Mouse (Mus musculus) limb, embryonic 11.5 days (tissue): ENCODE data around the gene Olfr826. TPM values are rescaled to one million over a fixed set of nuclear protein-coding genes. Genes with fewer than 3 reads are reported as not detected.

Source experiments
- ATAC-seq: fragments of 200-750 bp; cut with Nextera tagmentation; 2 replicates; pipeline ENCODE4 v1.8.0; 2017; ENCODE audit warnings: low read depth; ENCODE audit not compliant: insufficient number of reproducible peaks, low FRiP score, low TSS enrichment
- DNase-seq: peaks from one replicate; pipeline ENCODE4 v3.0.0-alpha.2; 2015; ENCODE audit warnings: low spot score
- H3K27ac ChIP-seq: fragments of 300-500 bp; sonication (generic); replicated peaks from 2 replicates; pipeline ENCODE4 v1.5.1; 2014; ENCODE audit warnings: low read depth, mild to moderate bottlenecking, low read length
- H3K27me3 ChIP-seq: fragments of 300-500 bp; sonication (generic); 2 replicates; pipeline ENCODE4 v1.6.1; 2014; ENCODE audit warnings: mild to moderate bottlenecking, low read length, mixed read lengths; ENCODE audit not compliant: control insufficient read depth, insufficient read depth
- H3K36me3 ChIP-seq: fragments of 300-500 bp; sonication (generic); 2 replicates; pipeline ENCODE4 v1.6.1; 2014; ENCODE audit warnings: mild to moderate bottlenecking, low read length, moderate library complexity, mixed read lengths; ENCODE audit not compliant: control insufficient read depth, insufficient read depth
- H3K4me1 ChIP-seq: fragments of 300-500 bp; sonication (generic); 2 replicates; pipeline ENCODE4 v1.6.1; 2014; ENCODE audit warnings: low read length, mixed read lengths; ENCODE audit not compliant: control insufficient read depth, insufficient read depth
- H3K4me2 ChIP-seq: fragments of 300-500 bp; sonication (generic); 2 replicates; pipeline ENCODE4 v1.6.1; 2014; ENCODE audit warnings: low read depth, mild to moderate bottlenecking, moderate library complexity; ENCODE audit not compliant: severe bottlenecking
- H3K4me3 ChIP-seq: fragments of 300-500 bp; sonication (generic); 2 replicates; pipeline ENCODE4 v1.5.1; 2014; ENCODE audit warnings: low read depth, low read length
- H3K9ac ChIP-seq: fragments of 300-500 bp; sonication (generic); 2 replicates; pipeline ENCODE4 v1.6.1; 2014; ENCODE audit warnings: mild to moderate bottlenecking, low read length
- H3K9me3 ChIP-seq: fragments of 300-500 bp; sonication (generic); 2 replicates; pipeline ENCODE4 v1.6.1; 2016; ENCODE audit warnings: low read length; ENCODE audit not compliant: control insufficient read depth
- WGBS: fragments of 180-500 bp; shearing (Covaris S2); extraction: QIAGEN DNeasy Blood & Tissue Kit; methylation state at CpG from one replicate; pipeline ENCODE4 v1.1.7; 2014; 5-methylcytosine and 5-hydroxymethylcytosine counted together
- polyA plus RNA-seq: library from polyadenylated mRNA; unstranded; fragments of >200 nt; fragmentation: Nextera tagmentation; extraction: Ambion mirVana; gene quantifications from 2 replicates; pipeline ENCODE4 v1.2.1, GENCODE M21; 2014

Gene Olfr826
- polyA plus RNA-seq = not detected in 2 replicates

- no peaks in the 10 kb centered on the region for H3K9me3 ChIP-seq
- no peaks in the 10 kb centered on the region for H3K27me3 ChIP-seq
- 73% methylated on average over 1 of the region's 1 CpGs for whole genome bisulfite sequencing
- no peak within 1 kb of the TSS for H3K9ac ChIP-seq
- H3K27ac ChIP-seq = no peak within 1 kb of the TSS
- H3K36me3 ChIP-seq = no peaks in the 10 kb centered on the region
- no peak within 1 kb of the TSS for H3K4me3 ChIP-seq
- H3K4me1 ChIP-seq = no peaks in the 10 kb centered on the region
- H3K4me2 ChIP-seq = no peak within 1 kb of the TSS
- DNase-seq = no peak
- ATAC-seq = no peak
Measured at GRCm38 (mm10) chr10:130184086-130184485, at the start of gene Olfr826. TSS of gene Olfr826 (minus strand) at chr10:130184186.

- H3K4me1 ChIP-seq = no peaks in the 10 kb centered on the region
- DNase-seq = no peak
- 84% methylated on average over 1 of the region's 1 CpGs for WGBS
- H3K27ac ChIP-seq = no peak overlapping the region
- H3K4me3 ChIP-seq = no peak overlapping the region
- H3K27me3 ChIP-seq = no peaks in the 10 kb centered on the region
- no peaks in the 10 kb centered on the region for H3K36me3 ChIP-seq
- no peak overlapping the region for H3K4me2 ChIP-seq
- H3K9ac ChIP-seq = no peak overlapping the region
- H3K9me3 ChIP-seq = no peaks in the 10 kb centered on the region
- no peak for ATAC-seq
Measured at GRCm38 (mm10) chr10:130232117-130232516, 48.1 kb upstream of the Olfr826 start.

GRCm38 (mm10) chr10:130229584-130229983 lies 45.6 kb upstream of the Olfr826 start:
- DNase-seq (no peak), ATAC-seq (no peak)
- no peaks in the 10 kb centered on the region for H3K27me3 ChIP-seq
- WGBS = 88% methylated on average over 5 of the region's 5 CpGs
- H3K4me3 ChIP-seq = no peak overlapping the region
- no peaks in the 10 kb centered on the region for H3K36me3 ChIP-seq
- H3K9ac ChIP-seq = no peak overlapping the region
- H3K4me1 ChIP-seq = no peaks in the 10 kb centered on the region
- H3K27ac ChIP-seq = no peak overlapping the region
- no peaks in the 10 kb centered on the region for H3K9me3 ChIP-seq
- no peak overlapping the region for H3K4me2 ChIP-seq

- H3K9ac ChIP-seq = no peak overlapping the region
- H3K9me3 ChIP-seq = no peaks in the 10 kb centered on the region
- no peak overlapping the region for H3K4me2 ChIP-seq
- no peak overlapping the region for H3K27ac ChIP-seq
- peak; percentile 84; the same call in 1 of the 2 replicates for ATAC-seq
- H3K4me1 ChIP-seq = no peaks in the 10 kb centered on the region
- H3K27me3 ChIP-seq = no peaks in the 10 kb centered on the region
- WGBS = 0% methylated on average over 1 of the region's 1 CpGs
- DNase-seq = peak; percentile 68
- H3K4me3 ChIP-seq = no peak overlapping the region
- no peaks in the 10 kb centered on the region for H3K36me3 ChIP-seq
Measured at GRCm38 (mm10) chr10:130228246-130228645, 44.3 kb upstream of the Olfr826 start.

GRCm38 (mm10) chr10:130225034-130225433 lies 41.0 kb upstream of the Olfr826 start:
- H3K27me3 ChIP-seq = no peaks in the 10 kb centered on the region
- no peaks in the 10 kb centered on the region for H3K4me1 ChIP-seq
- no peaks in the 10 kb centered on the region for H3K9me3 ChIP-seq
- ATAC-seq (no peak), DNase-seq (no peak)
- H3K36me3 ChIP-seq = no peaks in the 10 kb centered on the region
- no peak overlapping the region for H3K4me2 ChIP-seq
- H3K4me3 ChIP-seq = no peak overlapping the region
- no peak overlapping the region for H3K9ac ChIP-seq
- WGBS = 68% methylated on average over 3 of the region's 3 CpGs
- no peak overlapping the region for H3K27ac ChIP-seq

- Histone ChIP-seq H3K9me3 (no peaks in the 10 kb centered on the region), H3K27me3 (no peaks in the 10 kb centered on the region), H3K36me3 (no peaks in the 10 kb centered on the region), H3K4me3 (no peak within 1 kb of the TSS), H3K4me2 (no peak within 1 kb of the TSS), H3K9ac (no peak within 1 kb of the TSS), H3K27ac (no peak within 1 kb of the TSS), H3K4me1 (no peaks in the 10 kb centered on the region)
- no peak for ATAC-seq
- 97% methylated on average over 1 of the region's 1 CpGs for WGBS
- no peak for DNase-seq
Measured at GRCm38 (mm10) chr10:130214303-130214702, 30.3 kb upstream of the Olfr826 start, which contains the start of gene Olfr827. TSS of gene Olfr827 (minus strand) at chr10:130214403.

GRCm38 (mm10) chr10:130166666-130167065 lies 17.3 kb downstream of the Olfr826 start, which contains the start of gene Olfr825:
TSS of gene Olfr825 (minus strand) at chr10:130166766.
- Histone ChIP-seq H3K9me3 (no peaks in the 10 kb centered on the region), H3K9ac (no peak within 1 kb of the TSS), H3K4me3 (no peak within 1 kb of the TSS), H3K4me1 (no peaks in the 10 kb centered on the region), H3K27me3 (no peaks in the 10 kb centered on the region), H3K36me3 (no peaks in the 10 kb centered on the region), H3K4me2 (no peak within 1 kb of the TSS), H3K27ac (no peak within 1 kb of the TSS)
- no peak for DNase-seq
- ATAC-seq = no peak

GRCm38 (mm10) chr10:130165196-130165595 lies 18.8 kb downstream of the Olfr826 start:
- H3K27me3 ChIP-seq = no peaks in the 10 kb centered on the region
- no peak for ATAC-seq
- H3K4me1 ChIP-seq = no peaks in the 10 kb centered on the region
- no peak overlapping the region for H3K4me3 ChIP-seq
- H3K9ac ChIP-seq = no peak overlapping the region
- H3K27ac ChIP-seq = no peak overlapping the region
- H3K9me3 ChIP-seq = no peaks in the 10 kb centered on the region
- no peak overlapping the region for H3K4me2 ChIP-seq
- H3K36me3 ChIP-seq = no peaks in the 10 kb centered on the region
- DNase-seq = no peak

- Histone ChIP-seq H3K36me3 (no peaks in the 10 kb centered on the region), H3K27me3 (no peaks in the 10 kb centered on the region), H3K9ac (no peak overlapping the region), H3K4me1 (no peaks in the 10 kb centered on the region), H3K4me2 (no peak overlapping the region), H3K27ac (no peak overlapping the region), H3K9me3 (no peaks in the 10 kb centered on the region), H3K4me3 (no peak overlapping the region)
- ATAC-seq = no peak
- no peak for DNase-seq
- 84% methylated on average over 5 of the region's 5 CpGs for WGBS
Measured at GRCm38 (mm10) chr10:130144121-130144520, 39.9 kb downstream of the Olfr826 start.
